Mouse (Mus musculus) intestine, postnatal 0 days (tissue): Measurements from ENCODE around the gene Nucb1. TPM values are rescaled to one million over a fixed set of nuclear protein-coding genes. Genes with fewer than 3 reads are reported as not detected.

Experiments used
- ATAC-seq: fragments of 200-750 bp; cut with Nextera tagmentation; 2 replicates; pipeline ENCODE4 v1.8.0; 2017; ENCODE audit warnings: mild to moderate bottlenecking, moderate TSS enrichment, moderate library complexity
- H3K27ac ChIP-seq: fragments of 300-500 bp; sonication (generic); 2 replicates; pipeline ENCODE4 v1.5.1; 2014; ENCODE audit warnings: mild to moderate bottlenecking, low read depth, low read length, moderate library complexity
- H3K27me3 ChIP-seq: fragments of 300-500 bp; sonication (generic); replicated peaks from 2 replicates; pipeline ENCODE4 v1.6.1; 2014; ENCODE audit warnings: low read length, mixed read lengths; ENCODE audit not compliant: control insufficient read depth, insufficient read depth
- H3K36me3 ChIP-seq: fragments of 300-500 bp; sonication (generic); 2 replicates; pipeline ENCODE4 v1.6.1; 2014; ENCODE audit warnings: mild to moderate bottlenecking, moderate library complexity; ENCODE audit not compliant: control insufficient read depth, insufficient read depth
- H3K4me1 ChIP-seq: fragments of 300-500 bp; sonication (generic); replicated peaks from 2 replicates; pipeline ENCODE4 v1.6.1; 2014; ENCODE audit warnings: antibody characterized with exemption, low read length, mixed read lengths; ENCODE audit not compliant: control insufficient read depth, insufficient read depth
- H3K4me2 ChIP-seq: fragments of 300-500 bp; sonication (generic); replicated peaks from 2 replicates; pipeline ENCODE4 v1.6.1; 2014; ENCODE audit warnings: low read depth, mild to moderate bottlenecking, moderate library complexity
- H3K4me3 ChIP-seq: fragments of 300-500 bp; sonication (generic); 2 replicates; pipeline ENCODE4 v1.5.1; 2014; ENCODE audit warnings: low read depth, low read length
- H3K9ac ChIP-seq: fragments of 300-500 bp; sonication (generic); 2 replicates; pipeline ENCODE4 v1.6.1; 2014; ENCODE audit warnings: mild to moderate bottlenecking, low read depth, low read length
- H3K9me3 ChIP-seq: fragments of 300-500 bp; sonication (generic); 2 replicates; pipeline ENCODE4 v1.6.1; 2016; ENCODE audit warnings: mixed run types; ENCODE audit not compliant: control insufficient read depth
- CTCF ChIP-seq: sonication (generic); IDR thresholded peaks from 2 replicates; pipeline ENCODE4 v1.5.1; 2016; ENCODE audit warnings: low read depth, mild to moderate bottlenecking, control low read depth, antibody characterized with exemption, moderate library complexity
- WGBS: fragments of 180-500 bp; shearing (Covaris S2); extraction: QIAGEN DNeasy Blood & Tissue Kit; methylation state at CpG from one replicate; pipeline ENCODE4 v1.1.7; 2014; 5-methylcytosine and 5-hydroxymethylcytosine counted together
- polyA plus RNA-seq: library from polyadenylated mRNA; unstranded; fragments of >200 nt; fragmentation: Nextera tagmentation; extraction: Ambion mirVana; gene quantifications from 2 replicates; pipeline ENCODE4 v1.2.1, GENCODE M21; 2015

The Nucb1 gene
- polyA plus RNA-seq, 1 experiment from 2014 or later: 199 TPM

DNA sequence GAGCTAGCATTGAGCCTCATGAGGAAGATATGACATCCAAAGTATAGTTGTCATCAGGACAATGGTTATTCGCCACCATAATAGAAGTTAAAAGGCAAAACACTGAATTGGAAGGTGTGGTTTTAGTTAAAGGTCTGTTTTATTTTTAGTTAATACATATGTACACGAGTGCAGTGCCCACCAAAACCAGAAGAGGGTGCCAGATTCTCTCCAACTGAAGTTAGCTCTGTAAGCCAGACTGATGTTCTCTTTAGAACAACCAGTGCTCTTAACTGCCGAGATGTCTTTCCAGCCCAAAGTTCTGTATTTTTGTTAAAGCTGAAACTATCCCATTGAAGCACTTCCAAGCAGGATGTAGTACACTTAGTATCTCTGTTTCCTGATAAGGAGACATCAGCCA, 39.3 kb downstream of the Nucb1 start:
- peak; percentile 89 for TF ChIP-seq CTCF
- ATAC-seq: no peak
- 6% methylated on average over 3 of the region's 3 CpGs for WGBS

DNA sequence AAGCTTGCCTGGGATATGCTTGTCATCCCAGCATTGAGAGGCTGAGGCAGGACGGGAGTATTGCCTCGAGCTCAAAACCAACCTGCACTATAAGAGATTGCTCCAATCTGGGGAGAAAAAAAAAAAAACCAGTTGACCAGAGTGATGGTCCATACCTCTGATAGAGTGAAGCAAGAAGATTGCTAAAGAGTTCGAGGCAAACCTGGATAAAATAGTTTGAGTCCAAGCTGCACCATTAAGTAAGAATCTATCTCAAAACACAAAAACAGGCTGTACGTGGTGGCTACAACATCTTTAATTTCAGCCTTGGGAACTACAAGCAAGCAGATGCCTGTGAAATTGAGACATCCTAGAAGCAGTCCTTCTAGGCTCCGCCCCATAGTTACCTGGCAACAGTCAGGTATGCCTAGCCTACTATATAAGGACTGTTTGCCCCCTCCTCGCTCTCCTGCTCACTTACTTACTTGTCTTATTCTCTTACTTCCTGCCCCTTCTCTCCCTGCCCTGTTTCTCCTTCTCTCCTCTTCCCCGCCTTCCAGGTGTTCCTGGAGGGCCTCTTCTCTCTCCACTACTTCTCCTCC, 43.0 kb downstream of the Nucb1 start:
- no peak for TF ChIP-seq CTCF
- H3K27ac ChIP-seq: no peak overlapping the region

More for the DNA sequence above, 39.3 kb downstream of the Nucb1 start:
- no peaks in the 10 kb centered on the region for H3K36me3 ChIP-seq
- H3K4me2 ChIP-seq: no peak overlapping the region
- H3K4me1 ChIP-seq: 0 out of 2 replicates have a peak, but pooled peaks cover 2% of the 10 kb centered on the region
- no peaks in the 10 kb centered on the region for H3K9me3 ChIP-seq
- H3K27me3 ChIP-seq: no peaks in the 10 kb centered on the region
- H3K27ac ChIP-seq: no peak overlapping the region
- no peak overlapping the region for H3K9ac ChIP-seq
- H3K4me3 ChIP-seq: no peak overlapping the region

DNA sequence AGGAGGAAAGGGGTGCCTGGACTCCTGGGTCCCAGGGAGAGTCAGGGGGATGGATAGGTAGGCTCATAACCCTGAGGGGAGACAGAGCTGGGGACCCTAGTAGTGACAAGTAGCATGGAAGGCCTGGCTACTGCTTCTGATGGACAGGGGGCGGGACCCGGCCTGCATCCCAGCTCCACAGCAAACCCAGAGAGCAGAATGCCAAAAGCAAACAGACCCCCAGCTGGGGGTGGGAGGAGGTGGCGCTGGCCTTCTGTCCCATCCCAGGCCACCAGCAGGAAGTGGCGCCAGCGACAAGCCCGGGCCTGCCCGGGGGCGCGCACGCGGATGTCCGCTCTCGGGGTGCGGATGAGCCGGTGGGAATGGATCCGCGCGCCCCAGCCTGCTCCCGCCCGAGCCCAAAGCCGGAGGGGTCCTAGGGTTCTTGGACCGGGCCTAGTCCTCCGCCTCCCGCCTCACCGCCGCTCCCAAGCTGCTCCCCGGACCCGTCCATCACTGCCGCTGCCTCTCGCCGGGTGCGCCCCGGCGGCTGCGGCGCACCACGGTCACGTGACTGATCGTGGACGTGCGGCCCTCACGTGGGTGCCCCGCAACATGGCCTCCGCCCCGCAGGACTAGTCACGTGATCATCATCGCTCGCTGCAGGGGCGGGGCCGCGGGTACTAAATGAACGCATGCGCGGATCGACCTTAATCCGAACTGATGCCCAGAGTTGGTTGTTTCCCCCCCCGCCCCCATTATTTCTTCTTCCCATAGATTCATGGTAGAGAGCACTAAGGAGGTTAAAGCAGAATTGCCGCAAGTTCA, 43.7 kb downstream of the Nucb1 start, which contains the start of gene Bax:
Gene Bax (minus strand): TSS at position 616 of the 807 bp plus-strand sequence.
- Histone ChIP-seq H3K9me3 (no peaks in the 10 kb centered on the region), H3K4me2 (peak within 1 kb of the TSS; percentile 93), H3K9ac (peak within 1 kb of the TSS; percentile 73), H3K4me1 (0 out of 2 replicates have a peak, but pooled peaks cover 8% of the 10 kb centered on the region), H3K36me3 (peaks cover 21% of the 10 kb centered on the region), H3K27me3 (no peaks in the 10 kb centered on the region), H3K27ac (peak within 1 kb of the TSS; percentile 37), H3K4me3 (peak within 1 kb of the TSS; percentile 87)
- peak; percentile 73 for ATAC-seq
- 0 out of 2 replicates have a peak, but pooled peaks have one; percentile 12 for TF ChIP-seq CTCF
- under 1% methylated on average over 58 of the region's 58 CpGs for WGBS

More for the DNA sequence above, 43.0 kb downstream of the Nucb1 start:
- Histone ChIP-seq H3K4me2 (peak overlapping the region; percentile 93), H3K27me3 (no peaks in the 10 kb centered on the region), H3K9ac (peak overlapping the region; percentile 73), H3K4me3 (peak overlapping the region; percentile 87), H3K4me1 (0 out of 2 replicates have a peak, but pooled peaks cover 4% of the 10 kb centered on the region), H3K36me3 (peaks cover 21% of the 10 kb centered on the region), H3K9me3 (no peaks in the 10 kb centered on the region)
- ATAC-seq: peak; percentile 20
- WGBS: 29% methylated on average over 7 of the region's 7 CpGs

DNA sequence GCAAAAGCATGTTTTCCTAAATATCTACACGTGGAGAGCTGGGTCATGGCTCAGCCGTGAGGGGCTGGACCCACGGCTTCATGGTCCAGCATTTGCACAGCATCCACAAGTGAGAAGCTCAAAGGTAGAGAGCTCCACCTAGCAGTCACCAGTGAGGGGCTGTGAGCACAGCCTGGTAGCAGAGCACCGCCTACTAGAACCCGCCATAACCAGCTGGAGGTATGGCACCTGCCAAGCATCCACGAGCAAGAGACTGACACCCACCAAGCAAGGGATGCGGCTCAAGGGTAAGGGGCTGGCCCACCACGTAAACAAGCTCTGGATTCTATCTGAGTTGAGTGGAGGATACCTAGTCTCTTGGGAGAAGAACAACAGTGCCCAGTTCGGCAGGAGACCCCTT, 44.7 kb downstream of the Nucb1 start:
- Histone ChIP-seq H3K4me3 (peak overlapping the region; percentile 87), H3K9ac (peak overlapping the region; percentile 73), H3K27me3 (no peaks in the 10 kb centered on the region), H3K27ac (0 out of 2 replicates have a peak overlapping the region, but pooled peaks have one; percentile 37), H3K4me2 (peak overlapping the region; percentile 93), H3K9me3 (no peaks in the 10 kb centered on the region), H3K4me1 (0 out of 2 replicates have a peak, but pooled peaks cover 9% of the 10 kb centered on the region), H3K36me3 (peaks cover 21% of the 10 kb centered on the region)
- TF ChIP-seq CTCF: peak; percentile 58
- ATAC-seq: no peak
- 71% methylated on average over 9 of the region's 9 CpGs for WGBS

DNA sequence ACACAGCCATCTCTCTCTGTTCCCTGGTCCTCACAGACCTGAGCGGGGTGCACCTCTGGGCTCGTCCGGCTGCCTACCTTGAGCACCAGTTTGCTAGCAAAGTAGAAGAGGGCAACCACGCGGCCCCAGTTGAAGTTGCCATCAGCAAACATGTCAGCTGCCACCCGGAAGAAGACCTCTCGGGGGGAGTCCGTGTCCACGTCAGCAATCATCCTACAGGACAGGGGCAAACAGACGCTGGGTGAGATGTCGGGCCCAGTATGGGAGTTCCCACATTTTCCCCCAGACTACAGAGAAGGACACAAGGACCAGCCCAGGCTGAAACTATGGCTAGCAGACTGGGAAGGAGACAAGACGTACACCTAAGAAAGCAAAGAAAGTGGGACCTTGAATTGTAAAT, 45.1 kb downstream of the Nucb1 start:
- no peak for TF ChIP-seq CTCF
- no peak overlapping the region for H3K9ac ChIP-seq

More for the DNA sequence above, 45.1 kb downstream of the Nucb1 start:
- 0 out of 2 replicates have a peak, but pooled peaks cover 13% of the 10 kb centered on the region for H3K4me1 ChIP-seq
- ATAC-seq: no peak
- H3K4me3 ChIP-seq: no peak overlapping the region
- WGBS: 88% methylated on average over 12 of the region's 12 CpGs
- peak overlapping the region; percentile 93; the same call in 1 of the 2 replicates for H3K4me2 ChIP-seq
- no peaks in the 10 kb centered on the region for H3K9me3 ChIP-seq
- no peak overlapping the region for H3K27ac ChIP-seq
- peaks cover 21% of the 10 kb centered on the region for H3K36me3 ChIP-seq
- H3K27me3 ChIP-seq: no peaks in the 10 kb centered on the region
